In the genomic region with DNA sequence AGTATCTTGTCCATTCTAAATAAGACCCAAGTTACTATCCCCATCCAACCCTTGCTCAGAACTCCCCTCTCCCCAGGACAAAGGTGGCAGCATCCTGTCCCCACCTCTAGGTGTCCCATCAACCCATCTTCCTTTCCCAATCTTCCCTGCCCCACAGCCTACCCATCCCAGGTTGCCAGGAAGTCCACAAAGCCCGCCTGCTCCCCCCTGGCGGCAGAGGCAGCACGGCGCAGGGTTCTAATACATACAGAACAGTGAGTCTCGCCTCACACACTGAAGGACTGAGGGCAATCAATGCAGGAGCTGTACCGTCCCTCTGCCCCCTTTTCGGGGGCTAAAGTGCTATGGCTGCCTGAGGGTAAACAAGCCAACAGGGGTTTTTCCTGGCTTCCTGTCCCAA, we compare ENCODE assay signal across 26 mouse cellular contexts. TPM values are rescaled to one million over a fixed set of nuclear protein-coding genes. Genes with fewer than 3 reads are reported as not detected.
A peak's percentile ranks its signal among the peaks of the same experiment; 100 is the strongest.
DNase-seq lines count a peak whose midpoint lies in the region; ATAC-seq and TF ChIP-seq lines count a peak whose summit lies in the region.
"Had no signal": no experiment of that assay in that cellular context is flagged by ENCODE, and none has a peak within 500 bp of the region (broad histone marks: within the 10 kb centered on the region; RNA-seq: fewer than 3 reads in every experiment).

No protein-coding gene starts in this region.

- no peak overlapping the region for H3K4me3 ChIP-seq in kidney, postnatal 0 days (replicated peaks; ENCODE audit: low read depth, low read length)
- no peak overlapping the region for H3K4me3 ChIP-seq in kidney, embryonic 15.5 days (replicated peaks)
- H3K4me3 ChIP-seq: heart, adult 2 months; heart, embryonic 15.5 days; hindbrain, embryonic 15.5 days; left cerebral cortex, adult 2 months had no signal

- no peak overlapping the region for H3K27ac ChIP-seq in kidney, postnatal 0 days
- no peak overlapping the region for H3K27ac ChIP-seq in kidney, embryonic 15.5 days
- H3K27ac ChIP-seq: heart, adult 2 months; heart, embryonic 15.5 days; hindbrain, embryonic 15.5 days; left cerebral cortex, adult 2 months; liver, embryonic 14.5 days had no signal

- 0 out of 2 replicates have a peak, but pooled peaks have one; percentile 36 for ATAC-seq in cerebellum, adult (ENCODE audit: insufficient number of reproducible peaks, low FRiP score, low TSS enrichment)
- ATAC-seq in kidney, postnatal 0 days (replicated peaks; ENCODE audit: low FRiP score, low read depth) = no peak
- ATAC-seq in kidney, embryonic 15.5 days (replicated peaks; ENCODE audit: low FRiP score) = no peak
- ATAC-seq: forebrain, embryonic 14.5 days; Patski had no signal

- WGBS in kidney, postnatal 0 days = 57% methylated on average over 7 of the region's 7 CpGs
- WGBS in kidney, embryonic 15.5 days = 55% methylated on average over 7 of the region's 7 CpGs

- no peaks in the 10 kb centered on the region for H3K36me3 ChIP-seq in kidney, postnatal 0 days (ENCODE audit: insufficient read depth, low read length)
- no peaks in the 10 kb centered on the region for H3K36me3 ChIP-seq in kidney, embryonic 15.5 days
- H3K36me3 ChIP-seq: G1E; heart, embryonic 15.5 days; hindbrain, embryonic 15.5 days had no signal

- DNase-seq in cerebellum, postnatal 36 days = no peak
- DNase-seq in kidney, postnatal 0 days (ENCODE audit: low spot score) = no peak
- peak; percentile 84 for DNase-seq in ES-CJ7 (ENCODE audit: low read depth, low spot score)
- DNase-seq in embryo, embryonic 9.5 days (ENCODE audit: extremely low spot score) = peak; percentile 9
- no peak for DNase-seq in gastrocnemius, postnatal 14 days
- DNase-seq in kidney, postnatal 14 days = no peak
- DNase-seq: adrenal gland, postnatal 25 days; cerebellum, adult 9-10 months; gastrocnemius, postnatal 10 days; heart, adult 2 months; heart, postnatal 36 days; kidney, adult 9 months; layer of hippocampus, adult 9-11 months had no signal

- peak; percentile 21; the same call in 1 of the 2 replicates for TF ChIP-seq CTCF in kidney, postnatal 0 days (IDR thresholded peaks at IDR 0.05; ENCODE audit: low read depth)

- intact Hi-C loops in gastrocnemius, postnatal 14 days (cut with DNase I; ENCODE audit: low total_unique reads) = no loop called here

- no peaks in the 10 kb centered on the region for H3K27me3 ChIP-seq in kidney, postnatal 0 days (ENCODE audit: insufficient read depth, low read length)
- H3K27me3 ChIP-seq in kidney, embryonic 15.5 days = no peaks in the 10 kb centered on the region
- H3K27me3 ChIP-seq: heart, embryonic 15.5 days; hindbrain, embryonic 15.5 days had no signal

- no peaks in the 10 kb centered on the region for H3K9me3 ChIP-seq in kidney, postnatal 0 days (replicated peaks; ENCODE audit: low read length)
- no peaks in the 10 kb centered on the region for H3K9me3 ChIP-seq in kidney, embryonic 15.5 days (replicated peaks)
- H3K9me3 ChIP-seq: heart, embryonic 15.5 days; hindbrain, embryonic 15.5 days had no signal

- H3K4me2 ChIP-seq in kidney, postnatal 0 days (ENCODE audit: low read length) = no peak overlapping the region
- no peak overlapping the region for H3K4me2 ChIP-seq in kidney, embryonic 15.5 days
- H3K4me2 ChIP-seq: heart, embryonic 15.5 days; hindbrain, embryonic 15.5 days; midbrain, embryonic 11.5 days had no signal

- no peak overlapping the region for H3K9ac ChIP-seq in kidney, postnatal 0 days (ENCODE audit: low read depth, low read length)
- H3K9ac ChIP-seq in kidney, embryonic 15.5 days = no peak overlapping the region
- H3K9ac ChIP-seq: heart, embryonic 15.5 days; hindbrain, embryonic 15.5 days; liver, embryonic 14.5 days had no signal

- H3K4me1 ChIP-seq in kidney, postnatal 0 days (replicated peaks; ENCODE audit: insufficient read depth, low read length) = no peaks in the 10 kb centered on the region
- no peaks in the 10 kb centered on the region for H3K4me1 ChIP-seq in kidney, embryonic 15.5 days
- H3K4me1 ChIP-seq: heart, embryonic 15.5 days; hindbrain, embryonic 15.5 days had no signal

RNA-seq across cellular contexts. Expression of a gene that starts 21.0 kb away (rescaled TPM):
- polyA plus RNA-seq in kidney, postnatal 0 days (2015; fragmentation: Nextera tagmentation; extraction: Ambion mirVana) = 0.54 and 1.0 TPM in 2 replicates
- polyA plus RNA-seq in kidney, embryonic 15.5 days (2015; fragmentation: Nextera tagmentation; extraction: Ambion mirVana) = 1.7 and 1.9 TPM in 2 replicates
- total RNA-seq in gastrocnemius, postnatal 14 days (2021) = 1 to 10 TPM; 3.8 to 4.6 TPM
- total RNA-seq: common myeloid progenitor, adult 5-6 weeks; megakaryocyte progenitor cell, adult 5-6 weeks; monocyte, adult 5-6 weeks had no signal
- polyA plus RNA-seq: G1E had no signal

Comparison
In these comparisons a context has a peak if more than half of its experiments do, and no peak if none do; other contexts are left out.
1. DNase-seq: peak in ES-CJ7 (single experiment) and embryo, embryonic 9.5 days (single experiment); none in cerebellum, postnatal 36 days (0 of 2), kidney, postnatal 0 days (single experiment), gastrocnemius, postnatal 14 days (single experiment) and kidney, postnatal 14 days (single experiment).